Mouse (Mus musculus) E14TG2a.4 (cell line): ENCODE measurements at regions not wholly inside any gene's neighbourhood (a gene's known extent, or its start where the extent isn't known, plus 50 kb on each side); places are given as distances from the start of the nearest gene placed in this dataset.
"Not testable (repeated sequence)": the region's sequence is repeated elsewhere in the genome, so short reads cannot be mapped to it uniquely, and the experiment has no call there.

Source experiments
- H3K27me3 ChIP-seq: 2 replicates; pipeline ENCODE4 v1.6.1; 2014; ENCODE audit warnings: low read length, control low read depth; ENCODE audit not compliant: insufficient read depth
- H3K36me3 ChIP-seq: 2 replicates; pipeline ENCODE4 v1.6.1; 2014; ENCODE audit warnings: low read length, control low read depth; ENCODE audit not compliant: insufficient read depth
- H3K4me1 ChIP-seq: replicated peaks from 2 replicates; pipeline ENCODE4 v1.6.1; 2014; ENCODE audit warnings: low read depth, low read length, control low read depth
- H3K4me3 ChIP-seq: replicated peaks from 2 replicates; pipeline ENCODE4 v1.5.1; 2014; ENCODE audit warnings: mild to moderate bottlenecking, low read length
- H3K9me3 ChIP-seq: 2 replicates; pipeline ENCODE4 v1.6.1; 2014; ENCODE audit warnings: low read length, control low read depth
- CTCF ChIP-seq: conservative IDR thresholded peaks from 2 replicates; pipeline ENCODE4 v1.5.1; 2014; ENCODE audit warnings: low read length
- NANOG ChIP-seq: IDR thresholded peaks from 2 replicates; pipeline ENCODE4 v1.6.1; 2014; ENCODE audit warnings: borderline replicate concordance, low read length, mixed read lengths
- POU5F1 ChIP-seq: IDR thresholded peaks from 2 replicates; pipeline ENCODE4 v1.6.1; 2014; ENCODE audit warnings: low read length, borderline replicate concordance

DNA sequence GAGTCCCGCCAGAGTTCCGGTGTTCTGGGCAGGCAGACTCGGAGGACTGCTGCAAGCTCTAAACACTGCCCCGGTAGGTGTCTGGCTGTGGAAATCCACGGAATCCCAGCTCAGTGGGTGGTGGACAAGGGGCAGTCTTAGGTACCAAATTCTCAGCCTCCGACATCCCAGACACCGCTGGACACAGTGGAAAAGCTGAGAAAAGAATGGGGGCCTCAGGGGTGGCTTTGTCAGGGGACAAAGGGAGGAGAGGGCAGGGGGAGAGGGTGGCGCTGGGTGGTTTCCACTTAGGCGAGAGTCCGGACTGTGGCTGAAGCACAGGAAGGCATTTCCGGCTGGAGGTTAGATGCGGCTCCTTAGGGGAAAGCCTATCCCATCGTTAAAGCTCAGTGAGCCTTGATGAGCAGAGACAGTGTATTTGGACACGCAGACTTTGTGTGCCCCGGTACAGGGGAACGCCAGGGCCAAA, 217.5 kb upstream of the Zpld1 start:
- Histone ChIP-seq H3K36me3 (no peaks in the 10 kb centered on the region), H3K4me3 (no peak overlapping the region), H3K27me3 (peaks cover 18% of the 10 kb centered on the region), H3K9me3 (no peaks in the 10 kb centered on the region), H3K4me1 (peaks cover 5% of the 10 kb centered on the region; the same call in 1 of the 2 replicates)
- TF ChIP-seq POU5F1, result no peak
- no peak for TF ChIP-seq NANOG
- TF ChIP-seq CTCF, result no peak

DNA sequence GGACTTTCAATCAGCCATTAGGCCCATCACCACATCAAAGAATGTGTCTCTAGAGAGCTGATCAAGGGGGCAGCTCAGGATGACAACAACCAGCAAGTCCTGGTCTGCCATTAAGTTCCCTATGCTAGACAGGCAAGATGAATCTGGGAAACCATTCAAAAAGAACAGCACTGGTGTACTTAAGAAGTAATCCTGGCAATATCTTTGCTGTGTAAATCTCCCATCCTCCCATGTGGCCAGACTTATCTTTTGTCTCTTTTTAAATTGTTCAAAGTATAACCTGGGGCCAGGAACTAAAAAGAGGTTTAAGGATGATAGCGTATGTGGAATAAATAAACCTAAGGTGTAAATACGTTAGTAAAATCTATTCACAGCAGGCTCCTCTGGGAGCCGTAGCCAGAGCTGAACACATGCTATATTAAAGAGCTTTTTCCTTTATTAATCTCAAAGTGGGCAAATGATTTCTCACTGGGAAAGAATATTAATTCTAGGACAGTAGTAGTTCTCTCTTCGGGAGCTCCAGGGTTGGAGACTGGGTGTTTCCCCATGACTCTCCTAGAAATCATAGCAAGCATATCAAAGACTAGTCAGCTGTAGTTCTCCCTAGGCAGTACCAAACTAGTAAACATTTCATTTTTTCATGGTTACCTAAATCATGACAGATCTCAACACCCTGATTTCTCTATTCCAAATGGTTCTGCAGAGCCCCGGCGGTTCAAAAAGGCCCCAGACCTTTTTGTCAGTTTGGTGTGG, 216.8 kb upstream of the Zpld1 start:
- Histone ChIP-seq H3K4me1 (peaks cover 5% of the 10 kb centered on the region; the same call in 1 of the 2 replicates), H3K4me3 (no peak overlapping the region), H3K36me3 (no peaks in the 10 kb centered on the region), H3K27me3 (peaks cover 22% of the 10 kb centered on the region), H3K9me3 (peaks cover 6% of the 10 kb centered on the region)
- peak; percentile 66; the same call in 1 of the 2 replicates for TF ChIP-seq NANOG
- TF ChIP-seq CTCF, result no peak

GRCm38 (mm10) chr16:55504796-55505413, 207.1 kb upstream of the Zpld1 start:
- Histone ChIP-seq H3K27me3 (0 out of 2 replicates have a peak, but pooled peaks cover 6% of the 10 kb centered on the region), H3K36me3 (no peaks in the 10 kb centered on the region), H3K4me1 (no peaks in the 10 kb centered on the region), H3K9me3 (peaks cover 3% of the 10 kb centered on the region), H3K4me3 (no peak overlapping the region)
- TF ChIP-seq POU5F1, result no peak
- TF ChIP-seq NANOG, result no peak
- no peak for TF ChIP-seq CTCF

- no peak overlapping the region for H3K4me3 ChIP-seq
- H3K27me3 ChIP-seq, result 0 out of 2 replicates have a peak, but pooled peaks cover 3% of the 10 kb centered on the region
- TF ChIP-seq POU5F1 (no peak), NANOG (no peak), CTCF (no peak)
Observed at GRCm38 (mm10) chr16:55504274-55504673, 206.5 kb upstream of the Zpld1 start.

GRCm38 (mm10) chr16:55503273-55503672, 205.5 kb upstream of the Zpld1 start:
- no peaks in the 10 kb centered on the region for H3K27me3 ChIP-seq
- H3K4me3 ChIP-seq, result no peak overlapping the region
- TF ChIP-seq POU5F1 (no peak), CTCF (peak; percentile 56), NANOG (no peak)
- no peaks in the 10 kb centered on the region for H3K4me1 ChIP-seq
- no peaks in the 10 kb centered on the region for H3K9me3 ChIP-seq
- no peaks in the 10 kb centered on the region for H3K36me3 ChIP-seq

More at GRCm38 (mm10) chr16:55504274-55504673, 206.5 kb upstream of the Zpld1 start:
- no peaks in the 10 kb centered on the region for H3K4me1 ChIP-seq
- H3K36me3 ChIP-seq, result no peaks in the 10 kb centered on the region
- no peaks in the 10 kb centered on the region for H3K9me3 ChIP-seq

DNA sequence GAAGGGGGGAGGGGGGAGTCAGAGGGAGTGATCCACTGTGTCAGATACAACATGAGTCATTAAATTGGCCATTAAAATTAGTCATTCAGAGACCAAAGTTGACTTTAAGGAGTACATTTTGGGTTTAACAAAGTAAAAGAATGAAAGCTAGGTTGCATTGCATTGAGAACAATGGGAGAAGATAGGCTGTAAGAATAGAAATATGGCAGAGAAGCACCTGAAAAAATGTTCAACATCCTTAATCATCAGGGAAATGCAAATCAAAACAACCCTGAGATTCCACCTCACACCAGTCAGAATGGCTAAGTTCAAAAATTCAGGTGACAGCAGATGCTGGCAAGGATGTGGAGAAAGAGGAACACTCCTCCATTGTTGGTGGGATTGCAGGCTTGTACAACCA, 202.0 kb upstream of the Zpld1 start:
- H3K4me3 ChIP-seq, H3K27me3 ChIP-seq, H3K4me1 ChIP-seq, H3K9me3 ChIP-seq, H3K36me3 ChIP-seq: not testable (repeated sequence)

DNA sequence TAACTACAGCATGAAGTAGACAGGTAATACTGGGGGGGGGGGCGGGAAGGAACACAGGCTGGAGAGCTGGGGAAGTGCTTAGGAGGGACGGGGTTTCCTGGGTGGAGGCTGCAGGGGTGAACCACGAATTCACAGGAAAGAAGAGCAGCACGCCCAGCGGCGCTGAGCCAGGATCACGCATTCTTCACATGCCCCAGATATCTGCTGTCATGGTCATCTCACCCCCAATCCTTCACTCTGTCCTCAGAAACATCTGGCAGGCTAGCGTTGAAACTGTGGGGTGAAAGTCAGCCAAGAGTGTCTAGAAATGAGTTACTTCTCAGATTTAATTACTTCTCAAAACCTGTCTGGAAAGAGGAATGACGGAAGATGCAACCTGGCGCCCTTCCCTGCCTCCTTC, 197.3 kb upstream of the Zpld1 start:
- H3K9me3 ChIP-seq, result peaks cover 8% of the 10 kb centered on the region
- TF ChIP-seq POU5F1, result no peak
- TF ChIP-seq NANOG, result no peak
- no peak for TF ChIP-seq CTCF
- H3K4me1 ChIP-seq, result no peaks in the 10 kb centered on the region
- no peaks in the 10 kb centered on the region for H3K36me3 ChIP-seq
- H3K4me3 ChIP-seq, result no peak overlapping the region
- no peaks in the 10 kb centered on the region for H3K27me3 ChIP-seq

DNA sequence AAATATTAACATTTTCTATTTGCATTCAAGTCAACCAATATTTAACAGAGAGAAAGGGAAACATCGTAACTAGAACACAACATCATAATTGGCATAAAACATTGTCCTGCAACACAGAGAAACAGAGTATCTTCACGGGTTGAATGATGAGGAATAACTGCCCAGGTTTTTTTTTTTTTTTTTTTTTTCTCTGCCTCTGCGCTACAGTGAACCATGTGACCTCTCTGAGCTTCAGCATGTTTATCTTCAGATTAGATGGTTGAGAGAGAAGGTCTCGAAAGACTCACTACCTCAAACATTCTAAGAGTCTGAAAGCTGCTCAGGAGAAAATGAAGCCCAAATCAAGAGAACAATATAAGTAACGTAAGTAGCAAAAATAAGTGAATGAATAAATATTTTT, 196.4 kb upstream of the Zpld1 start:
- Histone ChIP-seq H3K36me3 (no peaks in the 10 kb centered on the region), H3K4me1 (no peaks in the 10 kb centered on the region), H3K9me3 (peaks cover 8% of the 10 kb centered on the region), H3K4me3 (no peak overlapping the region), H3K27me3 (no peaks in the 10 kb centered on the region)
- TF ChIP-seq CTCF (no peak), POU5F1 (no peak), NANOG (no peak)

GRCm38 (mm10) chr16:55492111-55492510, 194.3 kb upstream of the Zpld1 start:
- H3K4me1 ChIP-seq, result no peaks in the 10 kb centered on the region
- no peaks in the 10 kb centered on the region for H3K36me3 ChIP-seq
- TF ChIP-seq POU5F1 (no peak), CTCF (no peak)
- peaks cover 8% of the 10 kb centered on the region for H3K9me3 ChIP-seq
- no peaks in the 10 kb centered on the region for H3K27me3 ChIP-seq
- H3K4me3 ChIP-seq, result no peak overlapping the region
